Mouse (Mus musculus) small intestine, adult 2 months (tissue): ENCODE data around the gene Lrrc17.

Experiments used
- CTCF ChIP-seq: fragments of 200-500 bp; IDR thresholded peaks from 2 replicates; pipeline ENCODE4 v1.5.1; 2012; ENCODE audit warnings: low read depth, mild to moderate bottlenecking, control low read depth, inconsistent platforms, low read length, moderate library complexity, mixed read lengths; ENCODE audit not compliant: insufficient replicate concordance, insufficient read length; ENCODE audit errors: extremely low read depth
- POLR2A ChIP-seq: fragments of 200-500 bp; IDR thresholded peaks from 2 replicates; pipeline ENCODE4 v1.6.1; 2012; ENCODE audit warnings: low read depth, mild to moderate bottlenecking, control low read depth, inconsistent platforms, low read length, moderate library complexity

DNA sequence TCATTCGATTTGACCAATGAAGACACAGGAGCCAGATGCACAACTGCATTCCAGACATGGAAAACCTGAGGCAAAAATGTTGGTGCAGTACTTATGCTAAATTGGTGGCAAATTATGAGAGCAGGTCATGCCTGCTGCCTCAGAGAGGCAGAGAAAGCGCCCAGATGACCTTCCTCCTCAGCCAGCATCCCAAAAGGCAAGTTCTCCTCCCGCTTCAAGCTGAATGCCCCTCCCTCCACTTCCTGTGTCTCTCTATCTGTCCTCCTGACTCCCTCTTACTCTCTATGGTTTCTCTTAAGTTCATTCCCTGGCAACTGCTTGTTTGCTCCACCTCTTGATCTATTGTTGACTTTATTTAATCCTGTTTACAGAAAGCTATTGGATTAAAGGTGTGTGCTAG, 48.6 kb upstream of the Lrrc17 start:
- TF ChIP-seq CTCF, result no peak
- TF ChIP-seq POLR2A, result no peak
